Mouse (Mus musculus) CH12.LX (cell line): ENCODE measurements at regions not wholly inside any gene's neighbourhood (a gene's known extent, or its start where the extent isn't known, plus 50 kb on each side); places are given as distances from the start of the nearest gene placed in this dataset.
A peak's percentile ranks its signal among the peaks of the same experiment; 100 is the strongest.

ENCODE experiments used
- DNase-seq: peaks from one replicate; pipeline ENCODE4 v3.0.0-alpha.2; 2013; ENCODE audit errors: extremely low read depth
- H3K27ac ChIP-seq: 2 replicates; pipeline ENCODE4 v1.5.1; 2012; ENCODE audit warnings: low read depth, mild to moderate bottlenecking, control low read depth, moderate library complexity; ENCODE audit not compliant: insufficient read depth
- H3K27me3 ChIP-seq: replicated peaks from 2 replicates; pipeline ENCODE3; 2012; ENCODE audit warnings: inconsistent platforms
- H3K36me3 ChIP-seq, 2 experiments: replicated peaks in 1 of 2; 2 replicates each; pipeline versions ENCODE3 to v1.6.1; 2012; ENCODE audit warnings: inconsistent platforms in 1 of 2, low read length in 1 of 2, mild to moderate bottlenecking in 1 of 2, mixed read lengths in 1 of 2, moderate library complexity in 1 of 2; ENCODE audit not compliant: control insufficient read depth in 1 of 2, insufficient read depth in 1 of 2
- H3K4me1 ChIP-seq, 2 experiments: 2 replicates each; pipeline ENCODE4 v1.6.1; 2012; ENCODE audit warnings: inconsistent platforms in 1 of 2, moderate library complexity in 1 of 2; ENCODE audit not compliant: insufficient read depth in 2 of 2, control insufficient read depth in 1 of 2
- H3K4me2 ChIP-seq: 2 replicates; pipeline ENCODE4 v1.6.1; 2012; ENCODE audit warnings: low read depth, mild to moderate bottlenecking, control low read depth; ENCODE audit not compliant: poor library complexity, insufficient read depth, severe bottlenecking
- H3K4me3 ChIP-seq, 3 experiments: fragments of 150-350 bp in 1 of 3; sonication (generic) in 1 of 3; replicated peaks in 1 of 3; 2 replicates each; pipeline versions ENCODE3 to v1.5.1; 2011 to 2012; ENCODE audit warnings: low read depth in 2 of 3, low read length in 2 of 3, mild to moderate bottlenecking in 2 of 3, moderate library complexity in 2 of 3, control low read depth in 1 of 3, improper control_type of control experiment in 1 of 3, inconsistent platforms in 1 of 3, mixed read lengths in 1 of 3; ENCODE audit not compliant: poor library complexity in 1 of 3
- H3K79me2 ChIP-seq: replicated peaks from 2 replicates; pipeline ENCODE4 v1.6.1; 2012; ENCODE audit warnings: mild to moderate bottlenecking, moderate library complexity; ENCODE audit not compliant: control insufficient read depth, poor library complexity, insufficient read depth, severe bottlenecking; ENCODE audit errors: extremely low read depth
- H3K9ac ChIP-seq: 2 replicates; pipeline ENCODE4 v1.6.1; 2012; ENCODE audit warnings: low read depth, mild to moderate bottlenecking, control low read depth, moderate library complexity; ENCODE audit not compliant: insufficient read depth
- H3K9me3 ChIP-seq: replicated peaks from 2 replicates; pipeline ENCODE3; 2012; ENCODE audit warnings: low read length, inconsistent platforms, mixed read lengths
- CHD2 ChIP-seq: IDR thresholded peaks from 2 replicates; pipeline ENCODE4 v1.6.1; 2011; ENCODE audit warnings: low read length, improper control_type of control experiment
- CTCF ChIP-seq, 2 experiments: IDR thresholded peaks in 1 of 2; conservative IDR thresholded peaks in 1 of 2; 2 replicates each; pipeline ENCODE4 v1.5.1; 2011 to 2012; ENCODE audit warnings: low read depth in 2 of 2, low read length in 2 of 2, improper control_type of control experiment in 1 of 2, inconsistent platforms in 1 of 2, mild to moderate bottlenecking in 1 of 2, moderate library complexity in 1 of 2
- HCFC1 ChIP-seq: IDR thresholded peaks from 2 replicates; pipeline ENCODE4 v1.6.1; 2012; ENCODE audit warnings: low read depth, mild to moderate bottlenecking, inconsistent platforms, low read length, improper control_type of control experiment
- IRF4 ChIP-seq: IDR thresholded peaks from 2 replicates; pipeline ENCODE4 v1.6.1; 2014; ENCODE audit warnings: low read depth, mild to moderate bottlenecking, inconsistent platforms, low read length, improper control_type of control experiment
- KAT2A ChIP-seq: IDR thresholded peaks from 2 replicates; pipeline ENCODE4 v1.6.1; 2012; ENCODE audit warnings: low read length, improper control_type of control experiment, inconsistent platforms; ENCODE audit not compliant: insufficient replicate concordance
- MAFK ChIP-seq: IDR thresholded peaks from 2 replicates; pipeline ENCODE4 v1.6.1; 2011; ENCODE audit warnings: low read length, improper control_type of control experiment; ENCODE audit not compliant: insufficient replicate concordance
- MAX ChIP-seq: IDR thresholded peaks from 2 replicates; pipeline ENCODE4 v1.6.1; 2011; ENCODE audit warnings: low read length, improper control_type of control experiment
- MEF2A ChIP-seq: IDR thresholded peaks from 2 replicates; pipeline ENCODE4 v1.6.1; 2014; ENCODE audit warnings: low read depth, mild to moderate bottlenecking, inconsistent platforms, low read length, improper control_type of control experiment, borderline replicate concordance
- MYC ChIP-seq: IDR thresholded peaks from 2 replicates; pipeline ENCODE4 v1.6.1; 2011; ENCODE audit warnings: low read depth, mild to moderate bottlenecking, improper control_type of control experiment, low read length
- NELFE ChIP-seq: IDR thresholded peaks from 2 replicates; pipeline ENCODE4 v1.6.1; 2011; ENCODE audit warnings: low read depth, low read length, improper control_type of control experiment
- NRF1 ChIP-seq: IDR thresholded peaks from 2 replicates; pipeline ENCODE4 v1.6.1; 2014; ENCODE audit warnings: low read depth, mild to moderate bottlenecking, inconsistent platforms, low read length, improper control_type of control experiment, moderate library complexity
- PAX5 ChIP-seq: IDR thresholded peaks from 2 replicates; pipeline ENCODE4 v1.6.1; 2012; ENCODE audit warnings: low read length, inconsistent platforms, mixed read lengths
- POLR2A ChIP-seq: IDR thresholded peaks from 2 replicates; pipeline ENCODE4 v1.6.1; 2011; ENCODE audit warnings: low read depth, mild to moderate bottlenecking, improper control_type of control experiment, low read length
- POLR2AphosphoS2 ChIP-seq: IDR thresholded peaks from 2 replicates; pipeline ENCODE4 v1.6.1; 2011; ENCODE audit warnings: low read depth, low read length, improper control_type of control experiment
- RAD21 ChIP-seq: IDR thresholded peaks from 2 replicates; pipeline ENCODE4 v1.6.1; 2011; ENCODE audit warnings: low read depth, mild to moderate bottlenecking, low read length, improper control_type of control experiment, moderate library complexity
- RCOR1 ChIP-seq: conservative IDR thresholded peaks from 2 replicates; pipeline ENCODE4 v1.6.1; 2012; ENCODE audit warnings: low read depth, mild to moderate bottlenecking, inconsistent platforms, low read length, improper control_type of control experiment
- SIN3A ChIP-seq: IDR thresholded peaks from 2 replicates; pipeline ENCODE4 v1.6.1; 2012; ENCODE audit warnings: low read length, improper control_type of control experiment, inconsistent platforms
- SMC3 ChIP-seq: IDR thresholded peaks from 2 replicates; pipeline ENCODE4 v1.6.1; 2011; ENCODE audit warnings: low read depth, low read length, improper control_type of control experiment
- TCF12 ChIP-seq: IDR thresholded peaks from 2 replicates; pipeline ENCODE4 v1.6.1; 2014; ENCODE audit warnings: low read depth, mild to moderate bottlenecking, inconsistent platforms, low read length, improper control_type of control experiment
- USF1 ChIP-seq: IDR thresholded peaks from 2 replicates; pipeline ENCODE4 v1.6.1; 2014; ENCODE audit warnings: low read depth, mild to moderate bottlenecking, inconsistent platforms, low read length, improper control_type of control experiment
- USF2 ChIP-seq: conservative IDR thresholded peaks from 2 replicates; pipeline ENCODE4 v1.6.1; 2011; ENCODE audit warnings: low read depth, low read length, improper control_type of control experiment
- ZC3H11A ChIP-seq: IDR thresholded peaks from 2 replicates; pipeline ENCODE4 v1.6.1; 2012; ENCODE audit warnings: low read depth, mild to moderate bottlenecking, inconsistent platforms, low read length, improper control_type of control experiment
- ZKSCAN1 ChIP-seq: IDR thresholded peaks from 2 replicates; pipeline ENCODE4 v1.6.1; 2012; ENCODE audit warnings: low read depth, inconsistent platforms, low read length, improper control_type of control experiment, borderline replicate concordance
- ZMIZ1 ChIP-seq: IDR thresholded peaks from 2 replicates; pipeline ENCODE4 v1.6.1; 2012; ENCODE audit warnings: low read depth, mild to moderate bottlenecking, inconsistent platforms, low read length, improper control_type of control experiment
- ZNF384 ChIP-seq: IDR thresholded peaks from 2 replicates; pipeline ENCODE4 v1.6.1; 2012; ENCODE audit warnings: low read depth, low read length, improper control_type of control experiment, inconsistent platforms
- dilution Hi-C: fragments of 300-500 bp; cut with MboI; formaldehyde crosslinking; loops from 2 replicates; pipeline ENCODE4 v1.14.3; 2020; ENCODE audit warnings: low sequenced_read_pairs; ENCODE audit not compliant: extremely low pct_unique_long_range_greater_than_20kb, extremely low pct_ligation_motif_present
- in situ Hi-C: fragments of 300-500 bp; cut with MboI; formaldehyde crosslinking; loops from 3 replicates; pipeline ENCODE4 v1.14.3; 2019; ENCODE audit warnings: low sequenced_read_pairs, low pct_ligation_motif_present, low pct_unique_long_range_greater_than_20kb, mixed read lengths

DNA sequence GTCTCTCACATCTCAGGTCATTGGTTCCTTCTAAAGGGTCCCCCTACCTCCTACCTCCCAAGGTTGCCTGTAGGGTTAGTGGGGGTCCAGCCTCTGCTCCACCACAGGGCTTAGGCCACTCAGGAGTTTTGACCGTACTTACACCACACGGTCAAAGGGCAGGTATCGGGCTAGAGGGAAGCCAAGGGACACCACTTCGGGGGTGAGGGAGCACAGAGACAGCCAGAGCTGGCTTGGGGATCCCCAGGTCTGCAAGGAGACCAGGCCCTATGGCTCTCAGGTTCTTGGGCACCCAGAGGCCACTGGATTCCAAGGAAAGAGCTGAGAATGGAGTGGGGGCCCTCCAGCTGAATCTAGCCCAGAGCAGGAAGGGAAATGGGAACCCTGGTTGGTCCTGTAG lies 135.5 kb upstream of the Gm9972 start:
- TF ChIP-seq MAX (no peak), CHD2 (no peak), MEF2A (no peak), MAFK (no peak), TCF12 (no peak), IRF4 (no peak), PAX5 (no peak), USF1 (no peak), ZMIZ1 (no peak), RCOR1 (no peak), ZNF384 (no peak), POLR2AphosphoS2 (no peak), SMC3 (no peak), NRF1 (no peak), ZC3H11A (no peak), MYC (no peak), KAT2A (no peak), USF2 (no peak)
- Histone ChIP-seq H3K27ac (no peak overlapping the region), H3K27me3 (no peaks in the 10 kb centered on the region), H3K4me1 (no peaks in the 10 kb centered on the region), H3K36me3 (no peaks in the 10 kb centered on the region), H3K4me3 (no peak overlapping the region), H3K79me2 (no peaks in the 10 kb centered on the region), H3K9me3 (no peaks in the 10 kb centered on the region), H3K4me2 (no peak overlapping the region), H3K9ac (no peak overlapping the region)
- DNase-seq, result no peak
- dilution Hi-C loops (no loop called here), in situ Hi-C loops (no loop called here)

DNA sequence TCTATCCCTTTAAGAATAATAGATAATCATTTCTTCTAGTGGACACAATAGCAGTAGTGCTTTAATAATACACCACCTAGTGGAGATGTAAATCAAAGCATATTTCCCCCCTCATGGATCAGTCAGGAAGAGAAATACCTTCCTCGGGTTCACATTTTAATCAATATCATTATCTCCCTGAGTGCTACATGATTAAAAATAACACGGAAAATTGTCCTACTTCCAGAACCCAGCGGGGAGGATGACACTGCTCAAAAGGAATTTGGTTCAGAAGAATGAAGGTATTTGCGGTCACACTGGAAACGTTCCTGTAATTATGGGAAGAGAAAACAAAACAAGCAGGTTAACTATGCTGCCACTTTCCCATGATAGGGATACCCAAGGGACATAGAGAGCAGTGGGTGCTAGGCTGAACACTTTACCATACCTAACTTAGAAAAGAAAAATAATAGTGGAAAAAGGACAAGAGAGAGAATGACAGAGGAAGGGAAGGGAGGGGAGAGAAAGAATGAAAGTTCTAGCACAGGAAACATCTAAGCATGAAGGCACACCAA lies 132.0 kb upstream of the Gm9972 start:
- Histone ChIP-seq H3K4me2 (no peak overlapping the region), H3K27ac (no peak overlapping the region), H3K4me3 (no peak overlapping the region), H3K9ac (no peak overlapping the region), H3K9me3 (no peaks in the 10 kb centered on the region), H3K4me1 (no peaks in the 10 kb centered on the region), H3K27me3 (no peaks in the 10 kb centered on the region), H3K36me3 (no peaks in the 10 kb centered on the region), H3K79me2 (no peaks in the 10 kb centered on the region)
- dilution Hi-C loops, result no loop called here
- TF ChIP-seq ZNF384, result no peak
- no peak for TF ChIP-seq ZMIZ1
- no peak for TF ChIP-seq POLR2A
- no peak for TF ChIP-seq POLR2AphosphoS2
- TF ChIP-seq SMC3, result no peak
- no peak for TF ChIP-seq KAT2A
- TF ChIP-seq ZKSCAN1, result no peak
- no peak for TF ChIP-seq MEF2A
- no peak for TF ChIP-seq NELFE
- TF ChIP-seq HCFC1, result no peak
- TF ChIP-seq SIN3A, result no peak
- TF ChIP-seq CTCF (conservative IDR thresholded peaks at IDR 0.05 in 1 of 2, IDR thresholded peaks at IDR 0.05 in 1 of 2; ENCODE audit: low read depth in 2 of 2, low read length in 2 of 2), result peak in 1 of 2 experiments; percentile 40; a peak in 1 of 4 replicates
- peak; percentile 48 for TF ChIP-seq RAD21
- in situ Hi-C loops, result no loop called here
- no peak for DNase-seq
